Mouse (Mus musculus) brain, embryonic 18.5 days (tissue): ENCODE measurements at regions not wholly inside any gene's neighbourhood (a gene's known extent, or its start where the extent isn't known, plus 50 kb on each side); places are given as distances from the start of the nearest gene placed in this dataset.

Source experiments
- DNase-seq: peaks from one replicate; pipeline ENCODE4 v3.0.0-alpha.2; 2012; ENCODE audit warnings: low read depth, low spot score

DNA sequence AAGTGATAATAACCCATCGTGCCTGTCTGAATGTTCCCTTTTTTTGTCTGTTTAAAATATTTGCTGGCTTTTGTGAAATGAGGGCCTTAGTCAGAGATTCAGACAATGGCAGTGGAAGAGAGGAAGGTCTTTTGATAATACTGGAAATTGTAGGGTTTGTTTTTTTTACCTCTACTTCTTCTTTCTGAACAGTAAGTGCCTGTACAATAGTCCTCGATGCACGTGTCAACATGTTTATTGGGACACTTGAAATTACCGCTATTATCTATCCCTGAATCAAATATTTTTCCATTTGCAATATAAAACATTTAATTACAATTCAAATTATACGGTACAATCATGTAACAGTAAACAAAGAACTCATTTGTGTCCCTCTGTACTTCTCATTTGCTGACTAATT lies 733.5 kb downstream of the Fam19a2 start:
- DNase-seq, result no peak

DNA sequence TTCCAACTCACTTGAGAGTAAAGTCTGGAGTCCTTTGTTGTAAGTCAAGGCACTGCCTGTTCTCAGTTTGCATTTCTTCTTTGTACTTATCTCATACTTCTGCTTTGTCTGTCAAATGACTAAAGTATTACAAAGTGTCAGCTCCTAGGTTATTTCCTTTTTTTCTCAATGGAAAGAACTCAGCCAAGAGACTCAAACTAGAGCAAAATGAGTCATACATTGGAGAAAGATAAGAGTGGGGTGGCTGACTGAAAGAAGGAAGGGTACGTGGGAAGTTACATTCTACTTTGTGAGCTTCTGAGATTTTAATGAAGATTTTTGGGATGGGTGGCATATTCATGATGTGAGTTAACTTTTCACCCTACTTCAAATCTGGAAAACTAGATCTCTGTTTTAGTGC lies 735.2 kb downstream of the Fam19a2 start:
- DNase-seq, result no peak

DNA sequence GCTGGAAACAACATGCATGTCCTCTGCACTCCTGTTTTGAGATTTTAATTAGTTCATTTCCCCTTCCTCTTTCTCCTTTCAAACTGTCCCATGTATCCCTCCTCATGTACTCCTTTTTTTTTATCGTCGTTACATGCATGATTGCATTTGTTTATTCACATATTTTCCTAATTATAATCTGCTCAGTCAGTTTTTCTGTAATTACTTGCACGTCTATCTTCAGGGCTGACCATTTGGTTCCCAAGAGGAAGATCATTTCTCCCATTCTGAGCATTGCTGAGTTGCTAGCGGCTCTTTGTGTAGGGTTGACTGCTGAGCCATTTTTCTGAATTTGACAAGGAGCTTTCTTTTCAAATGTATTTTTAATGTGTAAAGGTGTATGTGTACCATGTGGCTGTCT lies 781.2 kb downstream of the Fam19a2 start:
- DNase-seq, result no peak

DNA sequence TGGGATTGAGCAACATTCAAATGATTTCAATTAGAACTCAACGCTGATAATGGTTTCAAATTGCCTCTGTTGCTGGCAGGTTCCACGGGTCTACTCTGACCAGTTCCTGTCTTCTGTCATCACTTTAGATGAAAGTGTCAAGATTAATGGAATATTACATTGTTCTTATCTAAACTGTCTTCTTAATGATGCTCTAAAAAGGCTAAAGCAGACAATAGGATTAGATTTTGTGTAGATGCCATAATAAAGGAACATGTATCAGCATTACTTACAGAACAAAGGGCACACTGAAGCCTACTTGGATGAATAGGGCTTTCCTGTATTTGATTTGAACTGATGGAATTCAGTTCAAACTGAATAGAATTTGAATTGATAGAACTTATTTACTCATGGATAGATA lies 782.0 kb downstream of the Fam19a2 start:
- DNase-seq, result no peak

DNA sequence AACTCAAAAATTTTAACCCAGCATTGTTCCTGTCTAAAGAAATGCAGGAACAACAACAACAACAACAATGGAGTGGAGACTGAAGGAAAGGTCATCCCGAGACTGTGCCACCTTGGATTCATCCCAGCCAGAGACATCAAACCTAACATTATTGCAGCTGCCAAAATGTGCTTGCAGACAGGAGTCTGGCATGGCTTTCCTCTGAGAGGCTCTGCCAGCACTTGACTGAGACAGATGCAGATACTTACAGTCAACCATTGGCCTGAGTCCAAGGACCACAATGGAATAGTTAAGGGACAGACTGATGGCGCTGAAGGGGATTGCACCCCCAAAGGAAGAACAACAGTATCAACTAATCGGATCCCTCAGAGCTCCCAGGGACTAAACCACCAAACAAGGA lies 819.0 kb downstream of the Fam19a2 start:
- no peak for DNase-seq

DNA sequence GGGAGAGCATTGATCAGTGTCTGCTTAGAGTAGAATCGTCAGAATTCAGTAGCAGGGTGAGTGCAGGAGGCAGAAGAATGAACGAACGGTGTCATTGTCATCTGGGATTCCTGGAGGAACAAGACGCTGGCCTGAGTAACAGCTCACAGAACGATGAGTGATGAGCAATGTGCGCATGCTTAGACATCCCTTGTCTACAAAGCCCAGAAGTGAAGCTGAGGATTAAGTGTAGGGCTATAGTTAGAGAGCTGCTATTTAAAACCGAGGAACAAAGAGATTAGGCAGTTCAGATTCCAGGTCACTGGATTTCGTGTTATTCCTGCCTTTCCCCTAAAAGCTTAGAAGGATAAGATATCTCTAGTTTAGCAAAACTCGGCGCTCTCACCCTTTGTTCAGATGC lies 826.8 kb downstream of the Fam19a2 start:
- DNase-seq, result no peak

DNA sequence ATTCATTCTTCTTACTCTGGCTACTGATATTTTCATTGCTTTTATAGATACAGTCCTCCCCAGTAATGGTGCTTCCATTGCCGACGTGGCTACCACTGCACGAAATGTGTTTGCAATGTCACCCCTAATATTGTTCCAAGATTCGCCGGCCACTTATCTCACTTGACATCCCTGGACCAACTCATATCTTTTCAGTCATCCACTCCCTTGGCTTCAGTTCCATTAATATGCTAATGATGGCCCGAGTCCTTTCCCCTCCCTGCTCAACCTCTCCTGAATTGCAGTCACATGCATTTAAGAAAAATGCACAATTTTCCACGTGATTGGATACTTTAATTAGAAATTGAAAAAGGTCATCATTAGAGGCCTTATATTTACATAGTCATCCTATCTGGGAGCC lies 827.6 kb downstream of the Fam19a2 start:
- DNase-seq, result no peak

DNA sequence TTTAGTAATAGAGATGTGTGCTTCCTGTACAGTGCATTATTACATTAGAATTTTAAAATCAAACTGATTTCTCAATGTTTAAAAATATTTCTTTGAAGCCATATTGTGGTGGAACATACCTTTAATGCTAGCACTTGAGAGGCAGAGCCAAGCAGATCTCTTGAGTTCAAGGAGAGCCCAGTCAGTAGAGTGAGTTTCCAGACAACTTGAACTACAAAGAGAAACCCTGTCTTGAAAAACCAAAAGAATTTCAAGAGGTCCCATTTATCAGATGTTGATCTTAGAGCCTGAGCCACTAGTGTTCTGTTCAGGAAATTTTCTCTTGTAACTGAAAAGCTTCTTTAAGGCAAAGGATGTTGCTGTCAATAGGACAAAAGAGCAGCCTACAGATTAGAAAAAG lies 855.8 kb downstream of the Fam19a2 start:
- DNase-seq, result no peak

DNA sequence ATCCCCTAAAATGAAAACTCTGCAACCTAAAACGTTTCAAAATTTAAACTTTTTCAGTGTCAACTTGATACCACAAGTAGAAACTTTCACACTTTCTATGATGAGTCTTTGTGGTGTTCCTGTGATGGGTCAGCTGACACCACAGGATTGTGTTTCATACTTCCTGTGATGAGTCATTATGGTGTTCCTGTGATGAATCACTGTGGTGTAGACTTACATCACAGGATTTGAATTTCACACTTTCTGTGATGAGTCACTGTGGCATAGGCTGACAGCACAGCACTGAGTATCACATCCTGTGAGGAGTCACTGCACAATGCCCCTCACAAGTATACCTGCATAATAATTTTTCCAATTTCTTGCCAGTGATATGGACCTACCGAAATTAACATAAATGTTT lies 874.7 kb downstream of the Fam19a2 start:
- no peak for DNase-seq

DNA sequence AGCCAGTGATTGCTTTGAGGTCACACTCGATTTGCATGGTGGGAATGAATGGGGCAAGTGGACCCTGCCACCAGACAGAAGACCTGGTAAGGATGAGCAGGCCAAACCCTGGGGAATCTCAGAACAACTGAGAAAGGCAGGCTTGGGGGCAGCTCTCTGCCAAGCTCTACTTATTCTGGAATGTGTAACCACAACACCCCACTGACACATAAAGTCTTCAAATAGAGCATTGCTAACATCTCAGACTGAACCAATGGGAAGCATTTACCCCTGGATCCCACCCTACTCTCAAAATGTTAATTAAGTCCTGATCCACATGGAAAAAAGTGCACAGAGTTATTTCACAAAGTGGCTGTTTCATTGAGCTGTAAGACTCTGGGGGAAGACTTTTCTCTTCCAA lies 878.5 kb downstream of the Fam19a2 start:
- no peak for DNase-seq

DNA sequence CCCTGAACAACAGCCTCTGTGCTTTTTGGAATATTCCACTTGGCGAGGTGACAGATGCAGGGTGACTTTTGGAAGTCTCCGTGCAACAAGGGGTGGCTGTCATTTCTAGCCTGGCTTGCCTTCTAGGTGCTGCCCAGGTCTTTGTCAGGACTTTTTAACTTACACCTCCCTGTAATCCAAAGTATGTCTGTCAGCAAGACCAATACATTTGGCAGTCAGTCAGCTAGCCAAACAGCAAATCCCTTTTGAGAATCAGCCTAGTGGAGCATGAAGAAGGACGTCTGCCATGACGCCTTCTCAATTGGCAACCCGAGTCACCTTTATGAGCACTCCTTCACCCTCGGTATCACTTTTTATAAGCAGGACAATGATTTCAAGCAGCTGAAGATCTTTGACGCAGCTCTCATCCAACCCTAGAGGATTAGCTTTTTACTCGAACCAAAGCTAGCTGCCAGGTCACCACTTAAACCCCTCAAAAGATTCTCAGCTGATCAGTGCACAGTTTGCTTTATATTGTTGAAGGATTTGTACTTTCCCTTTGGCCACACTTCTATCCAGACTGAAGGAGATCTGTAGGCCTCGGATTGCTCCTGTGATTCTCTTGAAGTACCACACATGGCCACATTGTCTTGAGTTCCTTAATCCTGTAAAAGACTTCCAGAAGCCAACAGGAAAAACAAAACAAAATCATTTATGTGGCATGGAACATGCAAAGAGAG lies 883.1 kb downstream of the Fam19a2 start:
- no peak for DNase-seq

DNA sequence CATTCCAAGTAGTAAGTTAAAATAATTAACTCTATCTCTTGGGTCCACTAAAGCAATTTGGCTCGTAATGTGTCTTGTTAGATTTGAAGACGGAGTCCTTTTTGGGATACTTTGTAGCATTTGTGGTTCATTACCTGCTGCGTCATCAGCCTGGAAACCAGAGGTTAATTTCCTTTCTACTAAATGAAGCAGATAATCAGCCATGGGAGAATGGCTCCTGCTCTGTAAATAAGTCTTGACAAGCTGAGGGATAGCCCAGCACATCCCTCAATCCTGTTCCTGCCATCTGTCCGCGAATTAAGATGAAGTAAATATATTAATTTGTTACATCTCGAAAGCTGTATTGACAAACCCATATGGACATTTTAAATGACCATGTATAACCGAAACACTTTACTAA lies 899.6 kb downstream of the Fam19a2 start:
- no peak for DNase-seq

DNA sequence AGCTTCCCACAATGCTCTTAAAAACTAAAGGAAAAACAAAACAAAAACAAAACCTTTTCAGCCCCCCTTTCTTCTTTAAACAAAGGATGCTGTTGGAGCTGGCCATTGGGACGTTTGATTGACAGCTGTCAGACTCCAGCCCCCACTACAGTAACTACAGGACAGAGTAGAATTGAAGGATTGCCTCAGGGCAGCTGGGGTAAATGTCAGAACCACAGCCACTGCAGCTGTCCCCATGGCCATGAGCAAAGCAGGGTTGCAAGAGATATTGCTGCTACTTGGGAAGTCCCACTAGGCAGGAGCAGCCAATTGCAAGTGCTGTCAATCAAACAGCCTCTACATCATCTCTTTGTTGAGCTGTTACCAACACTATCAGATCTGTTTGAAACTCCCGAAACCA lies 911.8 kb downstream of the Fam19a2 start:
- no peak for DNase-seq

DNA sequence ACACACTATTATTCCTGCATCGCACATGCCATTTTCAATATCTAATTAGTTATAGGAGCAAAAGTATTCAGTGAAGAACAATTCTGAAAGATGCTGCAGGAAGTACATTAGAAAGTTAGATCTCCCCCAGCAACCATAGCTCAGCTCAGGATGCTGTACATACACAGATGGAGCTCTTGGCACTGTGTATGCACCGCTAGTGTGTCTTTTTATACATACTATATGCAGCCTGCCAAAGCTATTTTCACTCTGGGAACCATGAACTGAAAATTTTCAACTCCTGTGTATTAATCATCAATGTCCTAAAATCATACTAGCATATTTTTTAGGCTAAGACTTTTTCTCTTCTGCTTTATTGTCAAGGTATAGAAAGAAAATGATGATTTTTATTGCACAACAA lies 944.5 kb downstream of the Fam19a2 start:
- DNase-seq, result peak; percentile 64

DNA sequence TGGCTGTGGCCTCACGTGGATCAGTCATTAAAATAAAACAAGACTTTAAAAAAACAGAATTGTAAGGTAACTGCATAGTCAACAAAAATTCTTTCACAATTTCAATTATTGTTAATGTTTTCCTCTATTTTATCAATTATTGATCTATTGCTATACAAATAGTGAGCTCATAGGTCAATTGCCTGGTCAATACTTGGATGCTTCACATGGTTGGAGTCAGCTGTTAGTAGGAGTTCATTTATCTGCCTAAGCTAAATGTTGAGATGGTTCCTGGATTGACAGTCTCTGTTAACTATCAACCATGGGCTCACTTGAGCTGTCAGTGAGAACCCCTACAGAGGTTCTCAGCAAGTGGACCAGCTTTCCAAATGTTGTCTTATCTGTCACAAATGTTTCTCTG lies 955.7 kb downstream of the Fam19a2 start:
- DNase-seq, result no peak

DNA sequence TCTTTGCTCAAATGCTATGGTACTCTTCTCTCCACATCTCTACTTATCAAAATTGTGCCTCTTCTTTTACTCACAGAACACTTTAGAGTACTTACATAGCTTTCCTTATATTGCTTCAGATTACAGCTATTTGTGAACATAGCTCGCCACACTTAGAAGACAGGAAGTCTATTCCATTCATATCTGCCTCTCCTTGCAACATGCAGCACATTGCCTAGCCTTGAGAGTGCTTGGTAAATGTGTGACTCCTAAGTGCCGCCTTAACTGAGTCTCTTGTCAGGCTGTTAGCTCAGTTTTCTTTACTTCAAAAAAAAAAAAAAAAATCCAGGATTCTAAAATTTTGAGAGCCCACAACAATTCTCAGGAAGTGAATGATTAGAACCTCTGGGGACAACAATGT lies 958.3 kb downstream of the Fam19a2 start:
- no peak for DNase-seq

DNA sequence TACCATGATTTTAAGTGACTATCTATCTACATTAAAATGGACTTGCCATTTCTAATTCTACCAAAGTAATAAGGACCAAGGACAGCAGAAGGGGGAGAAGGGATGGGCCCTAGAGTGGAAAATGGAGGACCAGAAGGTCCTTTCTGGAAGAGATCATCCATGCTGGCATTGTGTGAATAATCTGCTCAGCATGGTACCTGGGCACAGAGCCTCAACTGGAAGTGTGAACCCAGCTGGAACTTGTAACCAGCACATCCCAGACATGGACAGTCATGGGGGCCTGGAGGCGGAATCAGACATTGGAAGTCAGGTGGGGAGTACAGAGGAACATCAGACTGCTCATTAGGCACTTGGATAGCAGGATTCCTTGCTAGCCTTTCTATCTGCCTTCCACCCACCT lies 963.3 kb downstream of the Fam19a2 start:
- DNase-seq, result no peak

DNA sequence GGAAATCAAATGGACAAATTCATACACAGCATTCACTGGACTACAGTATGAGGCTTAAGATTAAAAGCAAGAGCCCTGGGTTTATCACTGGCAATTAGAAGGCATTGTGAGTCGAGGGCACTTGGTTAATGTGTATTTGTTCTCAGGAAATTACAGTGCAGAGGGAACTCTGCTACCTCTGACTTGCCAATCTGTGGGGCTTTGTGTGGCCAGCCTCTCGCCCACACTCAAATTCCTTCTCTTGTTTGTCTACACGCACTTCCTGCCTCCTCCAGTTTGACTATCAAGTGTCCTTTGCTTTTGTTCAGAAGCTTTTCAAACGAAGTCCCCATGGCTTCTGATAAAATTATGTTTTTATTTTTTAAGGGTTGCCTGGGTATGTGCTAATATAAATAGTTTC lies 985.6 kb downstream of the Fam19a2 start:
- DNase-seq, result no peak

DNA sequence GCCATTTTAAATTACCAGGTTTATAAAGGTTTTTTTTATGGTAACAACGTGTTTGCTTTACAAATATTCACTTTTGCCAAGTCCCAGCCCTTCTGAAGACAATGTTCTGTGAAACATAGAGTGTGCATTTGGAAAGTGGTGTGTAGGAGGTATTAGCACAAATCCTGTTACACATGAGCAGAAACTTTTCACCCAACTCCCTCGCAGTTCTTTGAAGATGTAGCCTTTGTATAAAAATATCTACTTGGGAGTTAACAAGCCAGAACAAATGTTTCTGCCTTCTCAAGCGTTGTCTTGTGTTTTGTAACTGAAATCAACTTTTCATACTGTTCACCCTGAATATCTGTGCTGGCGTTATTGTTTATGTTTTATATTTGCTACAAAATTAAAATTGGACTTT lies 986.2 kb downstream of the Fam19a2 start:
- DNase-seq, result no peak

DNA sequence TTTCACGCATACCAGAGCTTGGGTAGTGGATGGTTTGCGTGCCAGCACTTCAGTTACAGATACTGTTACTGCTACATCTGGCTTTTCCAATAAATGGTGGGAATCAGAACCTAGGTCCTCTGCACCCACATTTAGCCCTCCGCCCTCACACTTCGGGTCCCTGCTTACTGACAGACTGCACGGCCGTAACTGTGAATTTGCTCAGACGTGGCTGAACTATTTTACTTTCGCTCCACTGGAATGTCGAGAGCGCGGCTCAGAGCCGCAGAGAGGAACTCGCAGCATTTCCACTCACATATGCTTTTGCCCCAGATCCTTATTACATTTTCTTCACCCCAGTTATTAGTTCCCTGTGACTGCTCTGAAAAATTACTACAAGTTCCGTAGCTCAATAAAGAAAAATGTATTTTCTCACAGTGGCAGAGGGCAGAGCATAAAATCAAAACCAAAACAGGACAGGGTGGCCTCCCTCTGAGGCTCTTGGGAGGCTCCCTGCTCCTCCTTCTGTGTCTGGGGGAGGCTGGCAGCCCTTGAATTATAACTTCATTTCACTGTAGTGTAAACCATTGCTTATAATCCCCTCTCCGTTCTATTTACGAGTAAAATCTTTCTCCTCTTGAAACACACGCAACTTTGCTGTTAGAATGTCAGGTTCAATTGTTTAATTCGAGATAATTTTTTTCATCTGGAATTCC lies 1024.7 kb downstream of the Fam19a2 start:
- DNase-seq, result no peak

DNA sequence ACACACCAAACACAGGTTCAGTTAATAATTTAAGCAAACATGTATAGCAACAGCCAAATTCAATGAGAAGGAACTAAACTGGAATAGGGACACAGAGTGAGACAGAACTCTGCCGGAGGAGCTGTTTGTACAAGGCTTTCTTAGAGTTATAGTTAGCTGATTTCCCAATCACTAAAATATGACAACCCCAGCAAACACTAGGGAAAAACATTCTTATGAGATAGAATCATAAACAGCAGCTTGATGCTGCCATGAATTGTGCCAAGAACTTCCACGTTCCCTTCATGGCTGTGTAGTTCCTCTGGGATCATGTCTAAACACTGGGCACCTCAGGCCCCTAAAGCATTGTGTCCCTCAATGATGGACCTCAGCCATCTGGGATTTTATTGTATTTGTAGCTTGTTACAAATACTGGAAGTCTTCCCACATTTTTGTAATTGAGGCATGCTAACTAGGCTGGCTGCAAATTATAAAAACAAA lies 1033.4 kb downstream of the Fam19a2 start:
- no peak for DNase-seq

DNA sequence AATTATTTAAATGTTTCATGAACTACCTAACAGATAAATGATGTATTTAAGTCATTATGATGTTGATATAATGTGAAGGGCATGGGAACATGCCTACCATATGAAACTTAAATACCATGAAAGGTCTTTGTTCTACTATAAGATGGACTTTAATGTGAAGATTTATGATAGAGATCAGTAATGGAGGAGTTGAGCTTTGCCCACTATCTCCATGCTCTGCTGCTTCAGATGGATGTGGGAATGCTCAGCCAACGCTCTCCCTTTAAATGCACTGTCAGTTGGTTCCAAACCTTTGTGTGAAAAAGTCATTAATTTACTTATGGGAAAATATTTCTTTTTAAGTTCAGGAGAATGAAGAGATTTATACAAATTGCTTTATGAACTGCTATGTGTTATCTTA lies 1040.9 kb downstream of the Fam19a2 start:
- DNase-seq, result no peak

DNA sequence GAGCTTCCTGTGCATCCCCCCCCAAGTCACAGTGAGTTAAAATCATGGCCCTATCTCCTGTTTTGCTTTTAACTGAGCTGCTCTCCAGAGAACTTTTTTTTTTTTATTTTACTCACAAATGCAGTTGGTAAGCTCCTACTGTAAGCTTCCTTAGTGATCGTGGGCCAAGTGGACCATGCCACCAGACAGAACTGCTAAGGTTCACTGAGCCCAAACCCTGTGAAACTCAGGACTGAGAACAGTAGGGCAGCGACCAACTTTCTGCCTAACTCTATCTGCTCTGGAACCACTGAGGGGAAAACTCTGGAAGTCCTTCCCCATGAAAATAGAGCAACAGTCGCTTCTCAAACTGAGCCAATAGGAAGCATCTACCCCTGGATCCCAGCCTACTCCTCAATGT lies 1041.8 kb downstream of the Fam19a2 start:
- no peak for DNase-seq

DNA sequence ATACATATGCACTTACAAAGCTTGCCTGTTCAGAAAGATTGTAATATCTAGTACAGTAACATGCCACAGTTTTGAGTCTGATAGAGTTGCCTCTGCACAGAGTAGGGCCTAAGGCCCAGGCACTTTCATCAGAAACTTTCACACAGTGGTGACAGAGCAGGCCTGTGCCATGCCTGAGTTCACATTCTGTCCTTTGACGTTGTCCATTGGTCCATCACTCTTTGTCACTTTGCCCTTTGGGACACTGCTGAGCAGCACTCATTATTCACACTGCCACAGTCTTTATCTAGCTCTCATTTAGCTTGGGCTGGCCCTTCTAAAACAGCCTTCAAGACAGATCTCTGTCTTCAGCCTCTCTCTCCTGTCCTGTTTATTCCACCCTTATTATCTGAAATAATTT lies 1055.0 kb downstream of the Fam19a2 start:
- no peak for DNase-seq
